14 mouse cellular contexts compared by ENCODE assay signal in the genomic region with DNA sequence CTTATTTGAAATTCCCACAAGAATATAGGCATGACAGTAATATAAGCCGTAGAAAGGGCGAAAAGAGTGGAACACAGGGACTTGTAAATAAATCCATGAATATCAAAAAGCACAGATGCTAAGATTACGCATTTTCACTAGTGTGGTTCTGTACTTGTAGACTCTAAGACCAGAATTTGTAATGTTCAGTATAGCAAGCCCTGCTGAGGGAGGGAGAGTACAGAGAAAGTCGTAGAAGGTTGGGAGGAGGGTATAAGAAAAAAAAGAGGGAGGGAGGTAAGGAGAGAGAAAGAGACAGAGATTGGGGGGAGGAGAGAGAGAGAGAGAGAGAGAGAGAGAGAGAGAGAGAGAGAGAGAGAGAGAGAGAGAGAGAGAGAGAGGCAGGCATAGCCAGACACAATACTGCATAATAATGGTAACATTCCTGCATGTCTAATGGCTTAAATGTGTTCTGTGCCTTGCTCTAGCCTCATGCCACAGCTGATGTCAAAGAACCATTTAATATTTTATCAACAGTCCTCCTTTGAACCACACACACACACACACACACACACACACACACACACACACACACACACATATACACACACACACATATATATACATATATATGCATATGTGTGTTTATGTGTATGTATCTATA.
DNase-seq lines count a peak whose midpoint lies in the region; ATAC-seq lines count a peak whose summit lies in the region.
"Had no signal": no experiment of that assay in that cellular context is flagged by ENCODE, and none has a peak within 500 bp of the region (broad histone marks: within the 10 kb centered on the region; RNA-seq: fewer than 3 reads in every experiment).

No protein-coding gene starts in this region.

- no peak overlapping the region for H3K4me3 ChIP-seq in neural tube, embryonic 11.5 days (ENCODE audit: low read depth, low read length)
- H3K4me3 ChIP-seq in hindbrain, embryonic 11.5 days (ENCODE audit: low read depth, low read length): no peak overlapping the region
- no peak overlapping the region for H3K4me3 ChIP-seq in midbrain, embryonic 14.5 days (replicated peaks; ENCODE audit: low read depth, low read length)
- H3K4me3 ChIP-seq in intestine, embryonic 16.5 days (ENCODE audit: low read length): no peak overlapping the region
- H3K4me3 ChIP-seq: heart, adult 2 months had no signal

- no peak overlapping the region for H3K9ac ChIP-seq in neural tube, embryonic 11.5 days (ENCODE audit: low read length)
- H3K9ac ChIP-seq in hindbrain, embryonic 11.5 days (ENCODE audit: low read depth, low read length): no peak overlapping the region
- H3K9ac ChIP-seq in midbrain, embryonic 14.5 days (replicated peaks; ENCODE audit: low read length): no peak overlapping the region
- no peak overlapping the region for H3K9ac ChIP-seq in intestine, embryonic 16.5 days (ENCODE audit: low read depth, low read length)

- H3K9me3 ChIP-seq in neural tube, embryonic 11.5 days (ENCODE audit: control insufficient read depth, low read length): no peaks in the 10 kb centered on the region
- H3K9me3 ChIP-seq in hindbrain, embryonic 11.5 days (ENCODE audit: control insufficient read depth, low read length): no peaks in the 10 kb centered on the region
- H3K9me3 ChIP-seq in midbrain, embryonic 14.5 days (ENCODE audit: control insufficient read depth, low read length): no peaks in the 10 kb centered on the region
- no peaks in the 10 kb centered on the region for H3K9me3 ChIP-seq in intestine, embryonic 16.5 days (ENCODE audit: control insufficient read depth, low read length)

- peak; percentile 31 for DNase-seq in neural tube, embryonic 11.5 days (ENCODE audit: low spot score)
- no peak for DNase-seq in neural tube, embryonic 10.5 days (ENCODE audit: extremely low spot score, low spot score)
- DNase-seq in hindbrain, embryonic 11.5 days (ENCODE audit: low spot score): peak; percentile 29
- peak; percentile 69 for DNase-seq in midbrain, embryonic 14.5 days
- no peak for DNase-seq in urinary bladder, adult 18-20 months (ENCODE audit: low spot score in 2 of 2)
- DNase-seq: adrenal gland, adult 2 months; heart, adult 2 months; heart, postnatal 36 days; kidney, adult 2 months; right cerebral cortex, postnatal 4 days; thymus, postnatal 14 days had no signal

- peak; percentile 69 for ATAC-seq in neural tube, embryonic 11.5 days (ENCODE audit: insufficient read depth, low FRiP score, low TSS enrichment)
- ATAC-seq in hindbrain, embryonic 11.5 days (ENCODE audit: low FRiP score): peak; percentile 81
- peak; percentile 77 for ATAC-seq in midbrain, embryonic 14.5 days (ENCODE audit: low FRiP score, low TSS enrichment)
- ATAC-seq in CD4-positive, CD25-positive, alpha-beta regulatory T cell, adult 4 months: no peak
- no peak for ATAC-seq in intestine, embryonic 16.5 days
- ATAC-seq: Patski had no signal

- H3K27ac ChIP-seq in neural tube, embryonic 11.5 days (ENCODE audit: low read depth, low read length): peak overlapping the region; percentile 64; the same call in 1 of the 2 replicates
- H3K27ac ChIP-seq in hindbrain, embryonic 11.5 days (ENCODE audit: low read depth, low read length): peak overlapping the region; percentile 84
- H3K27ac ChIP-seq in midbrain, embryonic 14.5 days (replicated peaks; ENCODE audit: low read depth, low read length): peak overlapping the region; percentile 85
- no peak overlapping the region for H3K27ac ChIP-seq in intestine, embryonic 16.5 days (ENCODE audit: low read length)
- H3K27ac ChIP-seq: heart, adult 2 months had no signal

- no peaks in the 10 kb centered on the region for H3K27me3 ChIP-seq in neural tube, embryonic 11.5 days (ENCODE audit: control insufficient read depth, insufficient read depth, low read length)
- H3K27me3 ChIP-seq in hindbrain, embryonic 11.5 days (ENCODE audit: control insufficient read depth, insufficient read depth, low read length): no peaks in the 10 kb centered on the region
- H3K27me3 ChIP-seq in midbrain, embryonic 14.5 days (ENCODE audit: control insufficient read depth, insufficient read depth, low read length): no peaks in the 10 kb centered on the region
- H3K27me3 ChIP-seq in intestine, embryonic 16.5 days (replicated peaks; ENCODE audit: control insufficient read depth, insufficient read depth, low read length): no peaks in the 10 kb centered on the region

- H3K4me2 ChIP-seq in neural tube, embryonic 11.5 days (ENCODE audit: low read depth): no peak overlapping the region
- no peak overlapping the region for H3K4me2 ChIP-seq in hindbrain, embryonic 11.5 days (replicated peaks; ENCODE audit: low read depth, low read length)
- no peak overlapping the region for H3K4me2 ChIP-seq in midbrain, embryonic 14.5 days (ENCODE audit: low read length)
- no peak overlapping the region for H3K4me2 ChIP-seq in intestine, embryonic 16.5 days (ENCODE audit: low read depth, low read length)

- no peaks in the 10 kb centered on the region for H3K36me3 ChIP-seq in neural tube, embryonic 11.5 days (ENCODE audit: control insufficient read depth, insufficient read depth, low read length)
- no peaks in the 10 kb centered on the region for H3K36me3 ChIP-seq in hindbrain, embryonic 11.5 days (ENCODE audit: control insufficient read depth, insufficient read depth, low read length)
- no peaks in the 10 kb centered on the region for H3K36me3 ChIP-seq in midbrain, embryonic 14.5 days (ENCODE audit: control insufficient read depth, insufficient read depth, low read length)
- H3K36me3 ChIP-seq in intestine, embryonic 16.5 days (ENCODE audit: control insufficient read depth, insufficient read depth, low read length): no peaks in the 10 kb centered on the region

- peaks cover 3% of the 10 kb centered on the region; the same call in 1 of the 2 replicates for H3K4me1 ChIP-seq in neural tube, embryonic 11.5 days (ENCODE audit: control insufficient read depth, insufficient read depth, low read length)
- H3K4me1 ChIP-seq in hindbrain, embryonic 11.5 days (replicated peaks; ENCODE audit: control insufficient read depth, insufficient read depth, low read length): 0 out of 2 replicates have a peak, but pooled peaks cover under 1% of the 10 kb centered on the region
- H3K4me1 ChIP-seq in midbrain, embryonic 14.5 days (ENCODE audit: control insufficient read depth, insufficient read depth, low read length): peaks cover 20% of the 10 kb centered on the region
- H3K4me1 ChIP-seq in intestine, embryonic 16.5 days (ENCODE audit: control insufficient read depth, insufficient read depth, low read length): no peaks in the 10 kb centered on the region

- 60% methylated on average over 4 of the region's 4 CpGs for WGBS in neural tube, embryonic 11.5 days
- WGBS in hindbrain, embryonic 11.5 days: 67% methylated on average over 4 of the region's 4 CpGs
- 15% methylated on average over 4 of the region's 4 CpGs for WGBS in midbrain, embryonic 14.5 days
- 70% methylated on average over 4 of the region's 4 CpGs for WGBS in intestine, embryonic 16.5 days

Comparison
In these comparisons a context has a peak if more than half of its experiments do, and no peak if none do; other contexts are left out.
1. DNase-seq: peak in neural tube, embryonic 11.5 days (single experiment), hindbrain, embryonic 11.5 days (single experiment) and midbrain, embryonic 14.5 days (single experiment); none in neural tube, embryonic 10.5 days (single experiment) and urinary bladder, adult 18-20 months (0 of 2).
2. ATAC-seq: peak in neural tube, embryonic 11.5 days (single experiment), hindbrain, embryonic 11.5 days (single experiment) and midbrain, embryonic 14.5 days (single experiment); none in CD4-positive, CD25-positive, alpha-beta regulatory T cell, adult 4 months (single experiment) and intestine, embryonic 16.5 days (single experiment).